Mouse (Mus musculus) intestine, postnatal 0 days (tissue): ENCODE measurements around the gene Sav1. TPM values are rescaled to one million over a fixed set of nuclear protein-coding genes. Genes with fewer than 3 reads are reported as not detected.

ENCODE experiments used
- ATAC-seq: fragments of 200-750 bp; cut with Nextera tagmentation; 2 replicates; pipeline ENCODE4 v1.8.0; 2017; ENCODE audit warnings: mild to moderate bottlenecking, moderate TSS enrichment, moderate library complexity
- H3K27ac ChIP-seq: fragments of 300-500 bp; sonication (generic); 2 replicates; pipeline ENCODE4 v1.5.1; 2014; ENCODE audit warnings: mild to moderate bottlenecking, low read depth, low read length, moderate library complexity
- H3K27me3 ChIP-seq: fragments of 300-500 bp; sonication (generic); replicated peaks from 2 replicates; pipeline ENCODE4 v1.6.1; 2014; ENCODE audit warnings: low read length, mixed read lengths; ENCODE audit not compliant: control insufficient read depth, insufficient read depth
- H3K36me3 ChIP-seq: fragments of 300-500 bp; sonication (generic); 2 replicates; pipeline ENCODE4 v1.6.1; 2014; ENCODE audit warnings: mild to moderate bottlenecking, moderate library complexity; ENCODE audit not compliant: control insufficient read depth, insufficient read depth
- H3K4me1 ChIP-seq: fragments of 300-500 bp; sonication (generic); replicated peaks from 2 replicates; pipeline ENCODE4 v1.6.1; 2014; ENCODE audit warnings: antibody characterized with exemption, low read length, mixed read lengths; ENCODE audit not compliant: control insufficient read depth, insufficient read depth
- H3K4me2 ChIP-seq: fragments of 300-500 bp; sonication (generic); replicated peaks from 2 replicates; pipeline ENCODE4 v1.6.1; 2014; ENCODE audit warnings: low read depth, mild to moderate bottlenecking, moderate library complexity
- H3K4me3 ChIP-seq: fragments of 300-500 bp; sonication (generic); 2 replicates; pipeline ENCODE4 v1.5.1; 2014; ENCODE audit warnings: low read depth, low read length
- H3K9ac ChIP-seq: fragments of 300-500 bp; sonication (generic); 2 replicates; pipeline ENCODE4 v1.6.1; 2014; ENCODE audit warnings: mild to moderate bottlenecking, low read depth, low read length
- H3K9me3 ChIP-seq: fragments of 300-500 bp; sonication (generic); 2 replicates; pipeline ENCODE4 v1.6.1; 2016; ENCODE audit warnings: mixed run types; ENCODE audit not compliant: control insufficient read depth
- CTCF ChIP-seq: sonication (generic); IDR thresholded peaks from 2 replicates; pipeline ENCODE4 v1.5.1; 2016; ENCODE audit warnings: low read depth, mild to moderate bottlenecking, control low read depth, antibody characterized with exemption, moderate library complexity
- WGBS: fragments of 180-500 bp; shearing (Covaris S2); extraction: QIAGEN DNeasy Blood & Tissue Kit; methylation state at CpG from one replicate; pipeline ENCODE4 v1.1.7; 2014; 5-methylcytosine and 5-hydroxymethylcytosine counted together
- polyA plus RNA-seq: library from polyadenylated mRNA; unstranded; fragments of >200 nt; fragmentation: Nextera tagmentation; extraction: Ambion mirVana; gene quantifications from 2 replicates; pipeline ENCODE4 v1.2.1, GENCODE M21; 2015

Gene Sav1
- polyA plus RNA-seq, 1 experiment from 2014 or later: 3.7 TPM

DNA sequence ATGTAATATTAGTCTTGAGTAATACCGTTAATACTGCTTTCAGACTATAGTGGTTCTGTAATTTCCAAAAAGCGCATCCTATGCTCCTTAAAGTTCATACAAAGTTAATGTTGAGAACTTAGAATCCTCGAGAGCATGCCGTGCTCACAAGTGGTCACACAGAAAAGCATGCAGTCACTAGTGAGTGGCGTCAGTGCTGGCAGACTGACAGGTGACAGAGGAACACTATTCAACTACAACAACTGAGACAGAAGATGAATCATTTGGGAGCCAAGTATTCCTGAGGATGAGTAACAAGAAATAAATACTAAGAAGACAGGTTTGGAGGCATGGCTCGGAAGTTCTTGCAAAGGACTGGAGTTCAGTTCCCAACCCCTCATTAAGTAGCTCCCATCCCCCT, 19.7 kb downstream of the Sav1 start:
- no peak overlapping the region for H3K9ac ChIP-seq
- no peak overlapping the region for H3K4me2 ChIP-seq
- no peaks in the 10 kb centered on the region for H3K4me1 ChIP-seq
- no peaks in the 10 kb centered on the region for H3K27me3 ChIP-seq
- H3K9me3 ChIP-seq: no peaks in the 10 kb centered on the region
- H3K4me3 ChIP-seq: no peak overlapping the region
- peaks cover 62% of the 10 kb centered on the region for H3K36me3 ChIP-seq
- no peak for TF ChIP-seq CTCF
- 88% methylated on average over 6 of the region's 6 CpGs for WGBS
- no peak overlapping the region; the same call in 1 of the 2 replicates for H3K27ac ChIP-seq
- ATAC-seq: no peak

- no peak overlapping the region for H3K9ac ChIP-seq
- H3K4me3 ChIP-seq: no peak overlapping the region
- H3K9me3 ChIP-seq: no peaks in the 10 kb centered on the region
- ATAC-seq: no peak
- no peaks in the 10 kb centered on the region for H3K27me3 ChIP-seq
- no peak for TF ChIP-seq CTCF
- no peak overlapping the region for H3K4me2 ChIP-seq
- no peak overlapping the region for H3K27ac ChIP-seq
- no peaks in the 10 kb centered on the region for H3K4me1 ChIP-seq
- peaks cover 53% of the 10 kb centered on the region for H3K36me3 ChIP-seq
- WGBS: 71% methylated on average over 5 of the region's 5 CpGs
Observed at GRCm38 (mm10) chr12:69966071-69966470, 20.7 kb downstream of the Sav1 start.

DNA sequence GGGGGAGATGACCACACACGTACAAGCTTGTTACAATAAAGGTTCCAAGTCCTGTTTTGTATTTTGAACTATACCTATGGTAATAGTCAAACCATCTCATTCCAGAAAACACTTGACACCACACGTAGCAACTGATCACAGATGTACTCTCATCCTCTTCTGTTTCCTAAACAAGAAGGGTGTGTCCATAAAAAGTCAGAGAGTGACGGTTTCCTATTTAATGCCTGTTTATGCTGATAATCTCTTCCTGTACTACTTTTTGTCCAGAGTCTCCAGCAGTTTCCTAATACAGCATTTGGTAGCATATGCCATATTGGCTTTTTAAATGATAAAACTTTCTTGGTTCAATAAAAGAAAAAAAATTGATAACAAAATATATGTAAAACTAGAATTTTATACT, 21.2 kb downstream of the Sav1 start:
- H3K9me3 ChIP-seq: no peaks in the 10 kb centered on the region
- H3K4me3 ChIP-seq: no peak overlapping the region
- peaks cover 51% of the 10 kb centered on the region for H3K36me3 ChIP-seq
- H3K4me2 ChIP-seq: no peak overlapping the region
- no peaks in the 10 kb centered on the region for H3K27me3 ChIP-seq
- no peak for TF ChIP-seq CTCF
- ATAC-seq: no peak
- WGBS: 78% methylated on average over 3 of the region's 3 CpGs
- H3K27ac ChIP-seq: no peak overlapping the region
- no peak overlapping the region for H3K9ac ChIP-seq
- no peaks in the 10 kb centered on the region for H3K4me1 ChIP-seq

DNA sequence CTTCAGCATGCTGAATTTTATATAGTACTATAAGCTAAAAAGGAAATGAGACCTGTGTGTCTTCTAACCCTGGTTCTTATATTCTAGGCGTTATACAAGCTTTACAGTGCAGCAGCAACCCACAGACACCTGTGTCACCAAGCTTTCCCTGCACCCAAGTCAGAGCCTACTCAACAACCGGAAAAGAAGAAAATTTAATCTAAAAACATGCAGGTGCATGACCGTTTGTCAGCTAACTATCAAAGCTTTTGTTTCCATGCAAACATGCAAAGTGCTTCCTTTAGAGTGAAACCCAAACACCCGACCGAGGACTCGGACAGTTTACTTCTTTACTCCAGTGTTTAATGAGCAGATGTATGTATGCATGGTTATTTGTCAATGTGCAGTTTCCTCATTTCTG, 23.7 kb downstream of the Sav1 start:
- H3K4me1 ChIP-seq: no peaks in the 10 kb centered on the region
- peaks cover 30% of the 10 kb centered on the region for H3K36me3 ChIP-seq
- no peak overlapping the region for H3K4me2 ChIP-seq
- no peaks in the 10 kb centered on the region for H3K27me3 ChIP-seq
- no peak for ATAC-seq
- no peak overlapping the region for H3K27ac ChIP-seq
- WGBS: 87% methylated on average over 6 of the region's 6 CpGs
- no peaks in the 10 kb centered on the region for H3K9me3 ChIP-seq
- H3K4me3 ChIP-seq: no peak overlapping the region
- no peak for TF ChIP-seq CTCF
- no peak overlapping the region for H3K9ac ChIP-seq

GRCm38 (mm10) chr12:69962468-69962867, 24.3 kb downstream of the Sav1 start:
- H3K4me1 ChIP-seq: no peaks in the 10 kb centered on the region
- peaks cover 25% of the 10 kb centered on the region for H3K36me3 ChIP-seq
- TF ChIP-seq CTCF: peak; percentile 82
- no peak overlapping the region for H3K4me2 ChIP-seq
- ATAC-seq: 0 out of 2 replicates have a peak, but pooled peaks have one; percentile 36
- H3K27ac ChIP-seq: no peak overlapping the region
- H3K9ac ChIP-seq: no peak overlapping the region
- 55% methylated on average over 4 of the region's 4 CpGs for WGBS
- no peaks in the 10 kb centered on the region for H3K9me3 ChIP-seq
- no peak overlapping the region for H3K4me3 ChIP-seq
- H3K27me3 ChIP-seq: no peaks in the 10 kb centered on the region

- Histone ChIP-seq H3K9me3 (no peaks in the 10 kb centered on the region), H3K9ac (no peak overlapping the region), H3K27ac (no peak overlapping the region), H3K4me1 (no peaks in the 10 kb centered on the region), H3K4me3 (no peak overlapping the region), H3K27me3 (no peaks in the 10 kb centered on the region), H3K36me3 (no peaks in the 10 kb centered on the region), H3K4me2 (no peak overlapping the region)
- 79% methylated on average over 2 of the region's 2 CpGs for WGBS
- no peak for ATAC-seq
- no peak for TF ChIP-seq CTCF
Observed at GRCm38 (mm10) chr12:69957378-69957777, 29.4 kb downstream of the Sav1 start.

DNA sequence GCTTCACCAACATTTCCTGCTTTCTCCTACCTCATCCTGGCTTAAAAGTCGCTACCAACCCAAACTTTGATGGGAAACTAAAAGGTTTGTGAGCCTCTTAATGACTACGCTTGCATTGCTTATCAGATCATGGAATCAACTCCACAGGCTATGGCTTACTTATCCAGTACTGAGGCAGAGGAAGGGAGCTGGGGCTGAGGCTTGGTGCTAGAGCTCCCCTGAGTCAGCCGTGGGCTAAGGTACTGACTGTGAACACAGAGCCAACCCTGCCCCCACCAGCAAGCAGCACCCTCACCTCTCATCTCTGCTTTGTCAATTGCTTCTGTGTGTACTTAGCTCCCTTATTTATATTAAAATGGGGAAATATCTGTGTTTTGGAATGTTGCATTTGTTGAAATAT, 39.3 kb downstream of the Sav1 start:
- H3K27me3 ChIP-seq: no peaks in the 10 kb centered on the region
- no peak overlapping the region for H3K9ac ChIP-seq
- H3K4me1 ChIP-seq: no peaks in the 10 kb centered on the region
- 73% methylated on average over 3 of the region's 3 CpGs for WGBS
- no peaks in the 10 kb centered on the region for H3K9me3 ChIP-seq
- no peak overlapping the region for H3K4me2 ChIP-seq
- no peak overlapping the region for H3K4me3 ChIP-seq
- H3K27ac ChIP-seq: no peak overlapping the region
- ATAC-seq: no peak
- H3K36me3 ChIP-seq: no peaks in the 10 kb centered on the region
- TF ChIP-seq CTCF: no peak
